Mouse (Mus musculus) MEL (cell line): ENCODE measurements around the gene Styx. TPM values are rescaled to one million over a fixed set of nuclear protein-coding genes. Genes with fewer than 3 reads are reported as not detected.
A peak's percentile ranks its signal among the peaks of the same experiment; 100 is the strongest.

ENCODE experiments used
- DNase-seq: peaks from one replicate; pipeline ENCODE4 v3.0.0; 2011; ENCODE audit warnings: low read depth, low spot score
- H3K27ac ChIP-seq: 2 replicates; pipeline ENCODE4 v1.5.1; 2012; ENCODE audit warnings: low read depth, mild to moderate bottlenecking, control low read depth, low read length, moderate library complexity; ENCODE audit not compliant: control insufficient read depth
- H3K27me3 ChIP-seq, 2 experiments: fragments of 150-350 bp in 1 of 2; sonication (generic) in 1 of 2; 2 replicates each; pipeline ENCODE4 v1.6.1; 2012; ENCODE audit warnings: low read length in 2 of 2, mild to moderate bottlenecking in 2 of 2, improper control_type of control experiment in 1 of 2, moderate library complexity in 1 of 2; ENCODE audit not compliant: insufficient read depth in 2 of 2, control insufficient read depth in 1 of 2
- H3K36me3 ChIP-seq, 2 experiments: 2 replicates each; pipeline ENCODE4 v1.6.1; 2012 to 2014; ENCODE audit warnings: low read length in 2 of 2, improper control_type of control experiment in 1 of 2, inconsistent platforms in 1 of 2, mild to moderate bottlenecking in 1 of 2; ENCODE audit not compliant: insufficient read depth in 2 of 2, control insufficient read depth in 1 of 2
- H3K4me1 ChIP-seq, 2 experiments: fragments of 150-350 bp in 1 of 2; sonication (generic) in 1 of 2; 2 replicates each; pipeline ENCODE4 v1.6.1; 2012; ENCODE audit warnings: low read length in 2 of 2, improper control_type of control experiment in 1 of 2, mild to moderate bottlenecking in 1 of 2; ENCODE audit not compliant: insufficient read depth in 2 of 2, control insufficient read depth in 1 of 2
- H3K4me3 ChIP-seq, 2 experiments: fragments of 150-350 bp in 1 of 2; sonication (generic) in 1 of 2; 2 replicates each; pipeline ENCODE4 v1.5.1; 2012; ENCODE audit warnings: low read depth in 2 of 2, low read length in 2 of 2, mild to moderate bottlenecking in 2 of 2, moderate library complexity in 2 of 2, control low read depth in 1 of 2, improper control_type of control experiment in 1 of 2; ENCODE audit not compliant: control insufficient read depth in 1 of 2, insufficient read depth in 1 of 2
- H3K79me2 ChIP-seq: 2 replicates; pipeline ENCODE4 v1.6.1; 2012; ENCODE audit warnings: mild to moderate bottlenecking, low read length, moderate library complexity; ENCODE audit not compliant: control insufficient read depth, poor library complexity, insufficient read depth
- H3K9ac ChIP-seq: 2 replicates; pipeline ENCODE4 v1.6.1; 2012; ENCODE audit warnings: low read depth, mild to moderate bottlenecking, control low read depth, low read length, moderate library complexity; ENCODE audit not compliant: control insufficient read depth, poor library complexity, severe bottlenecking
- H3K9me3 ChIP-seq: fragments of 150-350 bp; sonication (generic); replicated peaks from 2 replicates; pipeline ENCODE4 v1.6.1; 2012; ENCODE audit warnings: mild to moderate bottlenecking, low read length, improper control_type of control experiment, moderate library complexity; ENCODE audit not compliant: insufficient read depth
- BHLHE40 ChIP-seq: IDR thresholded peaks from 2 replicates; pipeline ENCODE4 v1.6.1; 2012; ENCODE audit warnings: low read depth, mild to moderate bottlenecking, inconsistent platforms, low read length, improper control_type of control experiment, borderline replicate concordance
- CHD1 ChIP-seq: IDR thresholded peaks from 2 replicates; pipeline ENCODE4 v1.6.1; 2012; ENCODE audit warnings: low read depth, mild to moderate bottlenecking, inconsistent platforms, low read length, improper control_type of control experiment
- CHD2 ChIP-seq: IDR thresholded peaks from 2 replicates; pipeline ENCODE4 v1.6.1; 2011; ENCODE audit warnings: low read length, improper control_type of control experiment
- CTCF ChIP-seq, 3 experiments: IDR thresholded peaks in 2 of 3; conservative IDR thresholded peaks in 1 of 3; 2 replicates each; pipeline ENCODE4 v1.5.1; 2011 to 2012; ENCODE audit warnings: low read length in 3 of 3, low read depth in 2 of 3, mild to moderate bottlenecking in 2 of 3, improper control_type of control experiment in 1 of 3, inconsistent platforms in 1 of 3, mixed read lengths in 1 of 3, moderate library complexity in 1 of 3; ENCODE audit not compliant: control insufficient read depth in 1 of 3, insufficient read depth in 1 of 3, poor library complexity in 1 of 3, severe bottlenecking in 1 of 3
- E2F4 ChIP-seq: IDR thresholded peaks from 2 replicates; pipeline ENCODE4 v1.6.1; 2011; ENCODE audit warnings: low read depth, low read length, improper control_type of control experiment, borderline replicate concordance
- ELF1 ChIP-seq: IDR thresholded peaks from 2 replicates; pipeline ENCODE4 v1.6.1; 2014; ENCODE audit warnings: low read depth, mild to moderate bottlenecking, inconsistent platforms, low read length, improper control_type of control experiment, moderate library complexity
- EP300 ChIP-seq, 2 experiments: IDR thresholded peaks; 2 replicates each; pipeline ENCODE4 v1.6.1; 2011; ENCODE audit warnings: improper control_type of control experiment in 2 of 2, low read length in 2 of 2, low read depth in 1 of 2, mild to moderate bottlenecking in 1 of 2
- GABPA ChIP-seq: IDR thresholded peaks from 2 replicates; pipeline ENCODE4 v1.6.1; 2012; ENCODE audit warnings: low read depth, mild to moderate bottlenecking, inconsistent platforms, low read length, improper control_type of control experiment, moderate library complexity
- KAT2A ChIP-seq: conservative IDR thresholded peaks from 2 replicates; pipeline ENCODE4 v1.6.1; 2012; ENCODE audit warnings: low read depth, low read length, improper control_type of control experiment, inconsistent platforms
- MAFK ChIP-seq: IDR thresholded peaks from 2 replicates; pipeline ENCODE4 v1.6.1; 2011; ENCODE audit warnings: low read depth, mild to moderate bottlenecking, low read length, improper control_type of control experiment, borderline replicate concordance
- MAX ChIP-seq: IDR thresholded peaks from 2 replicates; pipeline ENCODE4 v1.6.1; 2011; ENCODE audit warnings: low read length, improper control_type of control experiment
- MEF2A ChIP-seq: IDR thresholded peaks from 2 replicates; pipeline ENCODE4 v1.6.1; 2014; ENCODE audit warnings: low read depth, mild to moderate bottlenecking, inconsistent platforms, low read length, improper control_type of control experiment; ENCODE audit not compliant: poor library complexity, insufficient replicate concordance, severe bottlenecking; ENCODE audit errors: extremely low read depth
- MYB ChIP-seq: IDR thresholded peaks from 2 replicates; pipeline ENCODE4 v1.6.1; 2011; ENCODE audit warnings: mild to moderate bottlenecking, low read depth, low read length, improper control_type of control experiment
- MYC ChIP-seq: IDR thresholded peaks from 2 replicates; pipeline ENCODE4 v1.6.1; 2011; ENCODE audit warnings: low read depth, mild to moderate bottlenecking, low read length, improper control_type of control experiment, moderate library complexity
- NELFE ChIP-seq: IDR thresholded peaks from 2 replicates; pipeline ENCODE4 v1.6.1; 2011; ENCODE audit warnings: low read depth, low read length, improper control_type of control experiment
- NRF1 ChIP-seq: IDR thresholded peaks from 2 replicates; pipeline ENCODE4 v1.6.1; 2014; ENCODE audit warnings: low read depth, mild to moderate bottlenecking, inconsistent platforms, low read length, improper control_type of control experiment, moderate library complexity; ENCODE audit not compliant: poor library complexity, insufficient read depth, severe bottlenecking
- RAD21 ChIP-seq: IDR thresholded peaks from 2 replicates; pipeline ENCODE4 v1.6.1; 2011; ENCODE audit warnings: mild to moderate bottlenecking, low read depth, low read length, improper control_type of control experiment
- SMC3 ChIP-seq: IDR thresholded peaks from 2 replicates; pipeline ENCODE4 v1.6.1; 2011; ENCODE audit warnings: low read depth, low read length, improper control_type of control experiment
- TBP ChIP-seq: IDR thresholded peaks from 2 replicates; pipeline ENCODE4 v1.8.0; 2011; ENCODE audit warnings: low read depth, low read length, improper control_type of control experiment
- TCF12 ChIP-seq: IDR thresholded peaks from 2 replicates; pipeline ENCODE4 v1.6.1; 2014; ENCODE audit warnings: low read depth, mild to moderate bottlenecking, inconsistent platforms, low read length, improper control_type of control experiment, moderate library complexity
- UBTF ChIP-seq: IDR thresholded peaks from 2 replicates; pipeline ENCODE4 v1.6.1; 2012; ENCODE audit warnings: low read depth, mild to moderate bottlenecking, inconsistent platforms, low read length, improper control_type of control experiment, moderate library complexity, borderline replicate concordance; ENCODE audit not compliant: insufficient read depth
- USF1 ChIP-seq: IDR thresholded peaks from 2 replicates; pipeline ENCODE4 v1.6.1; 2014; ENCODE audit warnings: low read depth, mild to moderate bottlenecking, inconsistent platforms, low read length, improper control_type of control experiment, moderate library complexity
- ZC3H11A ChIP-seq: IDR thresholded peaks from 2 replicates; pipeline ENCODE4 v1.6.1; 2012; ENCODE audit warnings: low read depth, mild to moderate bottlenecking, inconsistent platforms, low read length, improper control_type of control experiment
- ZKSCAN1 ChIP-seq: IDR thresholded peaks from 2 replicates; pipeline ENCODE4 v1.6.1; 2012; ENCODE audit warnings: low read depth, mild to moderate bottlenecking, inconsistent platforms, low read length, improper control_type of control experiment, moderate library complexity
- ZMIZ1 ChIP-seq: IDR thresholded peaks from 2 replicates; pipeline ENCODE4 v1.6.1; 2012; ENCODE audit warnings: low read depth, mild to moderate bottlenecking, inconsistent platforms, low read length, improper control_type of control experiment, moderate library complexity
- polyA plus RNA-seq, 2 experiments: library from polyadenylated mRNA; stranded (reverse) in 1 of 2; unstranded in 1 of 2; fragments of >175 nt in 1 of 2; fragments of >200 nt in 1 of 2; gene quantifications; 2 replicates each; pipeline versions ENCODE4 v1.2.1 to v1.2.4; 2012; ENCODE audit warnings: low replicate concordance in 2 of 2, low read depth in 1 of 2; ENCODE audit not compliant: insufficient read length in 2 of 2, insufficient read depth in 1 of 2, missing spikeins in 1 of 2
- total RNA-seq: library from RNA; depleted of rRNA; stranded (reverse); fragments of 300-350 nt; gene quantifications from 2 replicates; pipeline ENCODE4 v1.2.3, GENCODE M21; 2012

Gene Styx
- total and polyA plus RNA-seq, 3 experiments, result 18.0 to 27.2 TPM; not detected in 1

DNA sequence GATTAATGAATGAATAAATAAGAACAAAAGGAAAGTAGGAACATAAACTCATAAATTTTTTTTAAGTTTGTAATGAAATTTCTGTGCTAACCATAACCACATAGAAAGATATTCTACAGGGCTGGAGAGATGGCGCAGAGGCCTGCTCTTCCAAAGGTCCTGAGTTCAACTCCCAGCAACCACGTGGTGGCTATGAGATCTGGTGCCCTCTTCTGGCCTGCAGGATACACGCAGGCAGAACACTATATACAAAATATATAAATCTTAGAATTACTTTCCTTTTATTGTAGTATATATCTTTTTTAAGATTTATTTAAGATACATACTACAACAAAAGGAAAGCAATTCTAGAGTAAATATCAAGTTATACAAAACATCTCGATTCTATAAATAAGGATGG is 32.0 kb downstream of the Styx start:
- no peaks in the 10 kb centered on the region for H3K27me3 ChIP-seq
- H3K9me3 ChIP-seq, result no peaks in the 10 kb centered on the region
- no peak overlapping the region for H3K4me3 ChIP-seq
- no peak for TF ChIP-seq ZC3H11A
- no peak for TF ChIP-seq MAFK
- TF ChIP-seq MEF2A, result no peak
- peak; percentile 85 for TF ChIP-seq MYC
- no peak for TF ChIP-seq CHD1
- no peak for TF ChIP-seq CHD2
- TF ChIP-seq KAT2A, result no peak
- no peak for TF ChIP-seq NELFE
- peak; percentile 74 for TF ChIP-seq USF1
- no peak for TF ChIP-seq GABPA
- TF ChIP-seq ZKSCAN1, result no peak
- TF ChIP-seq SMC3, result no peak
- no peak for TF ChIP-seq ELF1
- TF ChIP-seq TBP, result no peak
- TF ChIP-seq UBTF, result no peak
- TF ChIP-seq EP300 (IDR thresholded peaks at IDR 0.05; ENCODE audit: low read depth in 1 of 2, low read length in 2 of 2), result no peak
- no peak for TF ChIP-seq BHLHE40
- TF ChIP-seq RAD21, result no peak
- TF ChIP-seq MAX, result peak; percentile 36; the same call in 1 of the 2 replicates
- TF ChIP-seq MYB, result no peak
- no peak for TF ChIP-seq ZMIZ1
- no peak for TF ChIP-seq NRF1
- TF ChIP-seq TCF12, result no peak
- peak; percentile 42 to 59 (median 47) for TF ChIP-seq CTCF (IDR thresholded peaks at IDR 0.05 in 2 of 3, conservative IDR thresholded peaks at IDR 0.05 in 1 of 3; ENCODE audit: control insufficient read depth in 1 of 3, insufficient read depth in 1 of 3, low read depth in 2 of 3, low read length in 3 of 3, poor library complexity in 1 of 3, severe bottlenecking in 1 of 3)
- no peak for TF ChIP-seq E2F4
- TF ChIP-seq, all 39 proteins: peak for 4
- Histone ChIP-seq H3K4me1 (peaks cover 3 to 9% of the 10 kb centered on the region in 2 experiments; a peak in 3 of 4 replicates), H3K9ac (no peak overlapping the region), H3K27ac (no peak overlapping the region), H3K79me2 (peaks cover 9% of the 10 kb centered on the region), H3K36me3 (peaks cover 11 to 19% of the 10 kb centered on the region in 2 experiments)
- DNase-seq, result peak; percentile 53
